Mouse (Mus musculus) left cerebral cortex, adult 11 months (tissue): ENCODE data around the gene Bard1.

Source experiments
- DNase-seq: peaks from one replicate; pipeline ENCODE4 v3.0.0; 2022; ENCODE audit warnings: low spot score

Gene Bard1

GRCm38 (mm10) chr1:71102344-71103173 is at the start of gene Bard1:
Bard1 (minus strand) TSS chr1:71103146.
- peak; percentile 58 for DNase-seq

- no peak for DNase-seq
These were observed 24.2 kb upstream of the Bard1 start for GRCm38 (mm10) chr1:71127171-71127570.

- DNase-seq: no peak
These were observed 15.6 kb upstream of the Bard1 start for GRCm38 (mm10) chr1:71118511-71118910.

GRCm38 (mm10) chr1:71117253-71117652 is 14.3 kb upstream of the Bard1 start:
- no peak for DNase-seq

- no peak for DNase-seq
These were observed 12.8 kb upstream of the Bard1 start for GRCm38 (mm10) chr1:71115781-71116180.

GRCm38 (mm10) chr1:71109858-71110257 is 6.9 kb upstream of the Bard1 start:
- DNase-seq: no peak

- no peak for DNase-seq
These were observed 3.2 kb upstream of the Bard1 start for GRCm38 (mm10) chr1:71106127-71106526.

GRCm38 (mm10) chr1:71105724-71106123 is 2.8 kb upstream of the Bard1 start:
- DNase-seq: no peak

GRCm38 (mm10) chr1:71103174-71103864 is 373 bp upstream of the Bard1 start:
- DNase-seq: no peak

GRCm38 (mm10) chr1:71101369-71101970 is 1.5 kb downstream of the Bard1 start:
- DNase-seq: no peak

- DNase-seq: no peak
These were observed 2.2 kb downstream of the Bard1 start for GRCm38 (mm10) chr1:71100591-71101368.

- DNase-seq: no peak
These were observed 2.9 kb downstream of the Bard1 start for GRCm38 (mm10) chr1:71099945-71100515.

- no peak for DNase-seq
These were observed 6.9 kb downstream of the Bard1 start for GRCm38 (mm10) chr1:71096031-71096430.

GRCm38 (mm10) chr1:71095211-71095805 is 7.6 kb downstream of the Bard1 start:
- no peak for DNase-seq

- DNase-seq: no peak
These were observed 27.3 kb downstream of the Bard1 start for GRCm38 (mm10) chr1:71075651-71076050.

GRCm38 (mm10) chr1:71070771-71071170 is 32.2 kb downstream of the Bard1 start:
- DNase-seq: no peak

- DNase-seq: no peak
These were observed 34.1 kb downstream of the Bard1 start for GRCm38 (mm10) chr1:71068728-71069304.

GRCm38 (mm10) chr1:71063885-71064492 is 39.0 kb downstream of the Bard1 start:
- DNase-seq: no peak

- DNase-seq: no peak
These were observed 46.8 kb downstream of the Bard1 start for GRCm38 (mm10) chr1:71056143-71056542.

GRCm38 (mm10) chr1:71055454-71055853 is 47.5 kb downstream of the Bard1 start:
- no peak for DNase-seq

GRCm38 (mm10) chr1:71052756-71053155 is 50.2 kb downstream of the Bard1 start:
- no peak for DNase-seq
